ENCODE assay signal across 8 mouse cellular contexts in the genomic region with DNA sequence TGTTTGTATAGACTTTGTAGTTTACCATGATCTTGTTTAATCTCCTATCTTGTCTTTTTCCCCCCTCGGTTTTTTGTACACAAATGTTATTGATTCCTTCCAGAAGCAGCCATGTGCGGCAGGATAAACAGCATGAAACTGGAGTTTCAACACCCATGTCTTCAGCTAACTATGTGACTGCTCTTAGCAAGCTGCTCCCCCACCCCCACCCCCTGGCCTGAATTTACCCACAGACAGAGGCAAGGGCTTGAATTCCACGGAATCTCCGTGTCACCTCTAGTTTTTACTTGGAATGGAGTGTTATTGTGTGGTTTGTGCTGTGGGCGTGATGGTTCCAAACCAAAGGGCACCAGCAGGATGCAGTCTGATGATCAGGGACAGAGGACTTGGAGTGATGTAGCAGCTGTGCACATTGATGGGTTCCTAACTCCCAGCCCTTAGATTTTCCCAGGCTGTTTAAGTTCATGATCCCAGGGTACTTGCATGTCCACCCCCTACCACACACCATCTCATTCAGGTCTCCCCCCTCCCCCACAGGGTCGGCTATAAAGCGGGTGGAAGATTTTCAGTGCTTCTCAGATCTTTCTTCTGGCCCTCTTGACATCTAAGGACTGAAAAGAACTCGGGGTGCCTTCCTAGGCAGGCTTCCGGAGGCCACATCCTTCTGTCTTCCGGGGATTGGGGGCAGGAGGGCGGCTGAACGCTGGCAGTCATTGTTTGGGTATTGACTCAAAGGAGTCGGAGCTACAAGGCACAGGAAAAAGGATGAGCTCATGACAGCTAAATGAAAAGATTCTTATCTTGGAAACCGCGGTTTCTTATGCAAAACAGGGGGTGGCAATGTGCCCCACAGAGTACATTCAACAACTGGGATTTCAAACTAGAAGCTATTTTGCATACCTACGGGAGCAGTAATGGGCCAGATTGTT.
DNase-seq lines count a peak whose midpoint lies in the region; ATAC-seq and TF ChIP-seq lines count a peak whose summit lies in the region.

No protein-coding gene starts in this region.

- no peak overlapping the region for H3K27ac ChIP-seq in intestine, embryonic 15.5 days

- H3K4me1 ChIP-seq in lung, adult 2 months (ENCODE audit: control insufficient read depth, insufficient read depth, low read length), result peaks cover 3% of the 10 kb centered on the region
- H3K4me1 ChIP-seq in intestine, embryonic 15.5 days (replicated peaks), result no peaks in the 10 kb centered on the region

- no peak for TF ChIP-seq CTCF in lung, adult 2 months (IDR thresholded peaks at IDR 0.05; ENCODE audit: insufficient read depth, low read length)

- H3K9ac ChIP-seq in intestine, embryonic 15.5 days, result no peak overlapping the region

- H3K4me3 ChIP-seq in lung, adult 2 months (replicated peaks; ENCODE audit: extremely low read depth, low read depth, low read length), result no peak overlapping the region
- no peak overlapping the region for H3K4me3 ChIP-seq in intestine, embryonic 15.5 days (replicated peaks)

- TF ChIP-seq POLR2A in lung, adult 2 months (IDR thresholded peaks at IDR 0.05; ENCODE audit: borderline replicate concordance, extremely low read depth, low read depth, low read length), result no peak

- ATAC-seq in intestine, embryonic 15.5 days, result no peak

- H3K4me2 ChIP-seq in intestine, embryonic 15.5 days (replicated peaks), result peak overlapping the region; percentile 17; the same call in 1 of the 2 replicates

- DNase-seq in lung, adult 18-20 months, result peak; percentile 45 to 60
- no peak for DNase-seq in lung, adult 2 months
- peak; percentile 47 for DNase-seq in embryo, embryonic 10 days (ENCODE audit: low spot score)
- peak; percentile 69 for DNase-seq in lung, postnatal 25 days (ENCODE audit: low spot score)
- DNase-seq in thymus, postnatal 10 days (ENCODE audit: low spot score in 2 of 2), result peak; percentile 60 to 77
- no peak for DNase-seq in layer of hippocampus, adult 9-11 months
- DNase-seq in urinary bladder, postnatal 4 days (ENCODE audit: low spot score in 2 of 2), result no peak

- no peaks in the 10 kb centered on the region for H3K36me3 ChIP-seq in intestine, embryonic 15.5 days

- H3K27me3 ChIP-seq in intestine, embryonic 15.5 days (replicated peaks), result no peaks in the 10 kb centered on the region

- WGBS in lung, adult 2 months, result 21% methylated on average over 16 of the region's 16 CpGs
- 25% methylated on average over 16 of the region's 16 CpGs for WGBS in intestine, embryonic 15.5 days

- H3K9me3 ChIP-seq in intestine, embryonic 15.5 days, result no peaks in the 10 kb centered on the region

Comparison
In these comparisons a context has a peak if more than half of its experiments do, and no peak if none do; other contexts are left out.
1. DNase-seq: peak in lung, adult 18-20 months (2 of 2), embryo, embryonic 10 days (single experiment), lung, postnatal 25 days (single experiment) and thymus, postnatal 10 days (2 of 2); none in lung, adult 2 months (single experiment), layer of hippocampus, adult 9-11 months (single experiment) and urinary bladder, postnatal 4 days (0 of 2).